Mouse (Mus musculus): ENCODE measurements around the gene Actn1. TPM values are rescaled to one million over a fixed set of nuclear protein-coding genes. Genes with fewer than 3 reads are reported as not detected.

Actn1 gene
- polyA plus RNA-seq, 1 experiment from 2014 or later, result 51.2 TPM

DNA sequence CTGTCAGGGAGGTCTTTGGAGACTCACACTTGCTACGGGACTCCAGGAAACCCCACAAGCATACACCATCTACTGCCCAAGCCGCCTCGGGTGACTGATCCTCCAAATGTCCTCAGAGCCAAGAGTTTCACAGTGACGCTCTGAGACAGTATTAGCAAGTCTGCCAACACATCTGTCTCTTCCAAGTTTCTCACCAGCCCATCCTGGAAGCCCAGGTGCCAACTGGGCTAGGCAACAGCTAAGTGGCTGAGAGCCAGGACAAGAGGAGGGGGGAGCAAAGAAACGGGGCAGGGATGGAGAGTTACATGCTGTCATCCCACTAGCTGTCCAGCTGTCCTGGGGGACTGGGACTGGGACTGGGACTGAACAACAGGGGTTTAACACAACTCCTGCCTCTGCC, 13.1 kb downstream of the Actn1 start:
- H3K4me3 ChIP-seq (replicated peaks; ENCODE audit: low read length), result no peak overlapping the region
- no peak overlapping the region for H3K27ac ChIP-seq (ENCODE audit: low read length)
- WGBS, result 59% methylated on average over 5 of the region's 5 CpGs
- 0 out of 2 replicates have a peak, but pooled peaks cover 2% of the 10 kb centered on the region for H3K36me3 ChIP-seq (ENCODE audit: control insufficient read depth, insufficient read depth, low read length)
- no peak for ATAC-seq (ENCODE audit: insufficient read depth, low FRiP score)
- no peak overlapping the region for H3K4me2 ChIP-seq (ENCODE audit: low read depth, low read length)
- no peak overlapping the region for H3K9ac ChIP-seq (ENCODE audit: low read length)
- peaks cover 64% of the 10 kb centered on the region for H3K4me1 ChIP-seq (ENCODE audit: control insufficient read depth, insufficient read depth, low read length)
- H3K9me3 ChIP-seq (replicated peaks; ENCODE audit: control insufficient read depth, low read length), result no peaks in the 10 kb centered on the region
- no peaks in the 10 kb centered on the region for H3K27me3 ChIP-seq (ENCODE audit: control insufficient read depth, insufficient read depth, low read length)

DNA sequence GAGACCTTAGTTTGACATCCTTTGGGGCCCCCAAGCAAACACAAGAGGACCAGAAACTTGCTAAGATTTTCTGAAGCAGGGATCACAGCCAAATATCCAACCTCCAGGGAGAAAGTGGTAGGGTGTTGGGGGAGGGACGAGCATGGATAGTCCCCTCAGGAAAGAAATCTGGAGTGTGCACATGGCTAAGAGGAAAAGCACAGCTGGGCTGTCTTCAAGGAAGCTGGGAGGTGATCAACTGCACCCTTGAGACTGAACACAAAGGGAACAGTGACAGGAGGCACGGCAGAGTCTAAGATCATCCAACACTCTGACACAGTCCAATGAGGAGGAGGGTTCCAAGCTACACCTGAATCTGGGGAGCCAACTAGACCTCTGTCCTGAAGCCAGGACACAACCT, 13.7 kb downstream of the Actn1 start:
- H3K9ac ChIP-seq (ENCODE audit: low read length), result no peak overlapping the region
- 0 out of 2 replicates have a peak, but pooled peaks cover 2% of the 10 kb centered on the region for H3K36me3 ChIP-seq (ENCODE audit: control insufficient read depth, insufficient read depth, low read length)
- no peaks in the 10 kb centered on the region for H3K27me3 ChIP-seq (ENCODE audit: control insufficient read depth, insufficient read depth, low read length)
- no peak overlapping the region for H3K4me2 ChIP-seq (ENCODE audit: low read depth, low read length)
- H3K4me1 ChIP-seq (ENCODE audit: control insufficient read depth, insufficient read depth, low read length), result peaks cover 59% of the 10 kb centered on the region
- H3K4me3 ChIP-seq (replicated peaks; ENCODE audit: low read length), result no peak overlapping the region
- no peak overlapping the region for H3K27ac ChIP-seq (ENCODE audit: low read length)
- H3K9me3 ChIP-seq (replicated peaks; ENCODE audit: control insufficient read depth, low read length), result no peaks in the 10 kb centered on the region
- peak; percentile 35; the same call in 1 of the 2 replicates for ATAC-seq (ENCODE audit: insufficient read depth, low FRiP score)
- WGBS, result 29% methylated on average over 2 of the region's 2 CpGs

DNA sequence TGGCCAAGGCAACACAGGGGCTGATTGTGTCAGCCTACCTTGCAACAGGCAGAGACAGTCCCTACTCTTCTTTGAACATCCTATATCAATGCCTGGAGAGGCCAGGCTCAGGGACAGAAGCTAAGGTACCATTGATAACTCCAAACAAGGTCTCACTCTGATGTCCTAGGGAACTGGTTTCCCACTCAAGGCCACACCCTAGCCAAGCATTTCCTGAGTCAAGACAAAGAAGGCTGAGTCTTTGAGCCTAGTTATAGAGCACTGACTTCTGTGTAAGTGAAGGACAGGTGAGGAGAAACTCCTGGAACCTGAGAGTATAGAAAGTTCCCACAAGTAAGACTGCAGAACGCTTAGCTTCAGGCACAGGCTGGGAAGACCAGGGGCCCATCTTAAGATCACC, 15.4 kb downstream of the Actn1 start:
- no peak overlapping the region for H3K27ac ChIP-seq (ENCODE audit: low read length)
- no peak overlapping the region for H3K4me2 ChIP-seq (ENCODE audit: low read depth, low read length)
- H3K36me3 ChIP-seq (ENCODE audit: control insufficient read depth, insufficient read depth, low read length), result 0 out of 2 replicates have a peak, but pooled peaks cover 2% of the 10 kb centered on the region
- H3K9ac ChIP-seq (ENCODE audit: low read length), result no peak overlapping the region
- no peak for ATAC-seq (ENCODE audit: insufficient read depth, low FRiP score)
- H3K4me1 ChIP-seq (ENCODE audit: control insufficient read depth, insufficient read depth, low read length), result peaks cover 47% of the 10 kb centered on the region
- H3K9me3 ChIP-seq (replicated peaks; ENCODE audit: control insufficient read depth, low read length), result no peaks in the 10 kb centered on the region
- H3K27me3 ChIP-seq (ENCODE audit: control insufficient read depth, insufficient read depth, low read length), result no peaks in the 10 kb centered on the region
- no peak overlapping the region for H3K4me3 ChIP-seq (replicated peaks; ENCODE audit: low read length)
- 92% methylated on average over 1 of the region's 1 CpGs for WGBS

GRCm38 (mm10) chr12:80244127-80244526, 16.0 kb downstream of the Actn1 start:
- WGBS, result 84% methylated on average over 6 of the region's 6 CpGs
- Histone ChIP-seq H3K4me3 (replicated peaks; ENCODE audit: low read length) (no peak overlapping the region), H3K9ac (ENCODE audit: low read length) (no peak overlapping the region), H3K27ac (ENCODE audit: low read length) (no peak overlapping the region), H3K9me3 (replicated peaks; ENCODE audit: control insufficient read depth, low read length) (no peaks in the 10 kb centered on the region), H3K4me2 (ENCODE audit: low read depth, low read length) (no peak overlapping the region), H3K27me3 (ENCODE audit: control insufficient read depth, insufficient read depth, low read length) (no peaks in the 10 kb centered on the region), H3K36me3 (ENCODE audit: control insufficient read depth, insufficient read depth, low read length) (0 out of 2 replicates have a peak, but pooled peaks cover 2% of the 10 kb centered on the region), H3K4me1 (ENCODE audit: control insufficient read depth, insufficient read depth, low read length) (peaks cover 47% of the 10 kb centered on the region)
- no peak for ATAC-seq (ENCODE audit: insufficient read depth, low FRiP score)

- Histone ChIP-seq H3K27ac (ENCODE audit: low read length) (no peak overlapping the region), H3K36me3 (ENCODE audit: control insufficient read depth, insufficient read depth, low read length) (0 out of 2 replicates have a peak, but pooled peaks cover 2% of the 10 kb centered on the region), H3K27me3 (ENCODE audit: control insufficient read depth, insufficient read depth, low read length) (no peaks in the 10 kb centered on the region), H3K9ac (ENCODE audit: low read length) (no peak overlapping the region), H3K4me3 (replicated peaks; ENCODE audit: low read length) (no peak overlapping the region), H3K4me1 (ENCODE audit: control insufficient read depth, insufficient read depth, low read length) (peaks cover 53% of the 10 kb centered on the region), H3K4me2 (ENCODE audit: low read depth, low read length) (no peak overlapping the region), H3K9me3 (replicated peaks; ENCODE audit: control insufficient read depth, low read length) (no peaks in the 10 kb centered on the region)
- ATAC-seq (ENCODE audit: insufficient read depth, low FRiP score), result no peak
- WGBS, result 62% methylated on average over 4 of the region's 4 CpGs
These were observed 16.8 kb downstream of the Actn1 start for GRCm38 (mm10) chr12:80243335-80243734.

- Histone ChIP-seq H3K27me3 (ENCODE audit: control insufficient read depth, insufficient read depth, low read length) (no peaks in the 10 kb centered on the region), H3K36me3 (ENCODE audit: control insufficient read depth, insufficient read depth, low read length) (peaks cover 4% of the 10 kb centered on the region), H3K4me3 (replicated peaks; ENCODE audit: low read length) (no peak overlapping the region), H3K4me1 (ENCODE audit: control insufficient read depth, insufficient read depth, low read length) (peaks cover 32% of the 10 kb centered on the region), H3K9ac (ENCODE audit: low read length) (no peak overlapping the region), H3K9me3 (replicated peaks; ENCODE audit: control insufficient read depth, low read length) (no peaks in the 10 kb centered on the region), H3K27ac (ENCODE audit: low read length) (0 out of 2 replicates have a peak overlapping the region, but pooled peaks have one; percentile 58), H3K4me2 (ENCODE audit: low read depth, low read length) (no peak overlapping the region)
- WGBS, result 72% methylated on average over 5 of the region's 5 CpGs
- ATAC-seq (ENCODE audit: insufficient read depth, low FRiP score), result peak; percentile 26; the same call in 1 of the 2 replicates
These were observed 20.7 kb downstream of the Actn1 start for GRCm38 (mm10) chr12:80239445-80239844.

- no peak overlapping the region for H3K4me2 ChIP-seq (ENCODE audit: low read depth, low read length)
- H3K36me3 ChIP-seq (ENCODE audit: control insufficient read depth, insufficient read depth, low read length), result peaks cover 8% of the 10 kb centered on the region
- no peak overlapping the region for H3K4me3 ChIP-seq (replicated peaks; ENCODE audit: low read length)
- 0 out of 2 replicates have a peak overlapping the region, but pooled peaks have one; percentile 36 for H3K9ac ChIP-seq (ENCODE audit: low read length)
- ATAC-seq (ENCODE audit: insufficient read depth, low FRiP score), result peak; percentile 32; the same call in 1 of the 2 replicates
- no peaks in the 10 kb centered on the region for H3K27me3 ChIP-seq (ENCODE audit: control insufficient read depth, insufficient read depth, low read length)
- 36% methylated on average over 3 of the region's 3 CpGs for WGBS
- H3K9me3 ChIP-seq (replicated peaks; ENCODE audit: control insufficient read depth, low read length), result 0 out of 2 replicates have a peak, but pooled peaks cover 2% of the 10 kb centered on the region
- peaks cover 30% of the 10 kb centered on the region for H3K4me1 ChIP-seq (ENCODE audit: control insufficient read depth, insufficient read depth, low read length)
- peak overlapping the region; percentile 64 for H3K27ac ChIP-seq (ENCODE audit: low read length)
These were observed 21.6 kb downstream of the Actn1 start for GRCm38 (mm10) chr12:80238523-80238922.

DNA sequence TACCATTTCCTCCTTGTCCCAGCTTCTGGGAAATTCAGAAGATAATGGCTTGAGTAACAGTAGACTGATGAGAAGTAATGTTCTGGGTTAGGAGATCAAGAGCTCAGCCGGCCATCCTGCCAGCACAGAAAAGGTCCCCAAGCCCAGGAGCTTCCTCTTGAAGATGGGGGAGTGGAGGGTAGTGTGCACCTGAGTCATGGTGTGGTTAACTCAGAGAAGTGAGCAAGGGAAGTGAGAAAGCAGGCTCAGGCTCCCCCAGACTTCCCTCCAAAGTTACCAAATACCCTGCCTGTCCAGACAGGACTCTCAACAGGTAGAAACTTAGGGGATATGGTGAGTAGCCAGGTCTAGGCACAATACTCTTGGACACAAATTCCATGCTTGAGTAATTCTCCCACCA, 24.9 kb downstream of the Actn1 start:
- Histone ChIP-seq H3K9me3 (replicated peaks; ENCODE audit: control insufficient read depth, low read length) (0 out of 2 replicates have a peak, but pooled peaks cover 2% of the 10 kb centered on the region), H3K4me3 (replicated peaks; ENCODE audit: low read length) (no peak overlapping the region), H3K27ac (ENCODE audit: low read length) (no peak overlapping the region), H3K36me3 (ENCODE audit: control insufficient read depth, insufficient read depth, low read length) (peaks cover 6% of the 10 kb centered on the region), H3K4me1 (ENCODE audit: control insufficient read depth, insufficient read depth, low read length) (peaks cover 52% of the 10 kb centered on the region), H3K27me3 (ENCODE audit: control insufficient read depth, insufficient read depth, low read length) (no peaks in the 10 kb centered on the region), H3K4me2 (ENCODE audit: low read depth, low read length) (no peak overlapping the region), H3K9ac (ENCODE audit: low read length) (no peak overlapping the region)
- no peak for ATAC-seq (ENCODE audit: insufficient read depth, low FRiP score)
- 90% methylated on average over 1 of the region's 1 CpGs for WGBS

DNA sequence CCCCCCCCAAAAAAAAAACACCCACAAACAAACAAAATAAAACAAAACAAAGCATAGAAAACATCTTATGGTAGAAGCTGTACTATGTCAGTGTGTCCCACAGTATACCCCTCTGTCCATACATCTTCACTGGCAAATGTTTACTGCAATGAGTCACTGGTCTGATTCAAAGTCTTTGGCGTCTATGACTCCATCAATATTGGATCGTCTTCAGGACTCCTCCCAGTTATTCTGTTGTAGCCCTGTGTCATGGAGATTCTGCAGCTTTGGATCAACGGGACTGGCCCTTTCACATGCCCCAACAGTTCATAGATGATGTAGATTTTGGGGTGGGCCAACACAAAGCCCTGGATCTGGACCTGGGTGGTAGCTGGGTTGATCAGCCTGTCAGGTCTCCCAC, 25.9 kb downstream of the Actn1 start:
- no peak overlapping the region for H3K27ac ChIP-seq (ENCODE audit: low read length)
- no peaks in the 10 kb centered on the region for H3K27me3 ChIP-seq (ENCODE audit: control insufficient read depth, insufficient read depth, low read length)
- H3K36me3 ChIP-seq (ENCODE audit: control insufficient read depth, insufficient read depth, low read length), result peaks cover 6% of the 10 kb centered on the region
- no peak overlapping the region for H3K4me3 ChIP-seq (replicated peaks; ENCODE audit: low read length)
- 88% methylated on average over 3 of the region's 3 CpGs for WGBS
- ATAC-seq (ENCODE audit: insufficient read depth, low FRiP score), result no peak
- peaks cover 53% of the 10 kb centered on the region for H3K4me1 ChIP-seq (ENCODE audit: control insufficient read depth, insufficient read depth, low read length)
- no peak overlapping the region for H3K4me2 ChIP-seq (ENCODE audit: low read depth, low read length)
- no peak overlapping the region for H3K9ac ChIP-seq (ENCODE audit: low read length)
- 0 out of 2 replicates have a peak, but pooled peaks cover 2% of the 10 kb centered on the region for H3K9me3 ChIP-seq (replicated peaks; ENCODE audit: control insufficient read depth, low read length)

Measured in stomach, embryonic 16.5 days (tissue).